Mouse (Mus musculus) heart, postnatal 36 days (tissue): Measurements from ENCODE around the gene Zfp791. TPM values are rescaled to one million over a fixed set of nuclear protein-coding genes. Genes with fewer than 3 reads are reported as not detected.
"Not testable (repeated sequence)": the region's sequence is repeated elsewhere in the genome, so short reads cannot be mapped to it uniquely, and the experiment has no call there.

Experiments used
- DNase-seq, 2 experiments: peaks; one replicate each; pipeline ENCODE4 v3.0.0; 2021 to 2022
- intact Hi-C: fragments of 180-260 bp; cut with DNase I; formaldehyde crosslinking; loops from one replicate; pipeline ENCODE4 v1.15.1; 2025
- total RNA-seq, 2 experiments: library from RNA; stranded (reverse); gene quantifications; 2 replicates each; pipeline ENCODE4 v1.2.3; 2021

Zfp791 gene
- total RNA-seq, 2 experiments from 2014 or later = 2.0 to 2.4 TPM

DNA sequence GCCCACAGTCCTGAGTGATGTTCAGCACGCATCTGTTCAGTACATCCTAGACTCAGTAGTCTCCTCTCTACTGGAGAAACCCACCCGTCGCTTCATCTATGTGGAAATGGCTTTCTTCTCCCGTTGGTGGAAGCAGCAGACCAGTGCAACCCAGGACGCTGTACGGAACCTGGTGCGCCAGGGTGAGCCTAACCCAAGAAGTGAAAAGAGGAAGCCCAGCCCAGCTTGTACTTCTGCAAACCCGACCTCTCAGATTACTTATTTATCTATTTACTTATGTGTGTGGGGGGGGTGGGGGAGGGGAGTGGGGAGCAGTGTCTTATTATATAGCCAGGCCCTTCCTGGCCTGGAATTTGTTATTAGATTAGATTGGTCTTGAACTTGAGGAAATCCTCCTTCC, 38.3 kb downstream of the Zfp791 start:
- DNase-seq = no peak
- intact Hi-C loops = loop anchor here (10.0 kb wide), 2 partner anchors 210 to 320 kb away; partner anchors contain the start of genes Orc6 and Vps35

DNA sequence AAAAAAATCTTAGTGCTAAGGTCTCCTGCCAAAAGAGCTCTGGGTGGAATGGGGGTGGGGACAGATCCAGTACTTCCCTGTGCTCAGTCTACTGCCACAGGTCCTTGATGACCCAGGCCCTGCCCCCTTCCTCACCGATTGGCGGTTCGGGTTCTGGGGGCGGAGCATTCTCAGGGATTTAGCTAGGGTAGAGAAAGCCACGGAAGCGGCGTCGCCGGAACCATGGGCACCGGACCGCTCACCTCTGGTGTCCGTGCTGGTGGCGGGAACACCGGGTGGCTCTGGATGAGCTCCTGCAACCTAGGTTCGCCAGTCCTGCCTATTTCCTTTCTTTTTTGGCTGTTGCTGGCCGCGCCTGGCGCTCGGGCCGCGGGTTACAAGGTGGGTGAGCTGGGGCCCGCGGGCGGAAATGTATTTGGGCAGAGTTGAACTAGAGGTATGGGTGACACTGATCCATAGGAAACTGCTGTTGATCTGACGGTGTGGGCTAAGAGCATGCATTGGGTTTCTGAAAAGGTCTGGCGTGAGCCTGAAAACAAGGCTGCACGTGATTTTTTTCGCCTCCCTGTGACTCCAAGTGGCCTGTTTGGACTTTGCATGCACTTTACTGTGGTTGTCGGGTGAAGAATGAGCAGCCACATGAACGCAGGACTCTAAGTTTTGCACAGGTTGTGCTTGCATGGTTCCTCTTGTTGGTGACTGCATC, 39.6 kb downstream of the Zfp791 start, which contains the start of gene Man2b1:
Gene Man2b1, plus strand, starts transcription at position 163 of the 706 bp plus-strand sequence.
- DNase-seq = peak; percentile 85 to 86
- intact Hi-C loops = loop anchor here (10.0 kb wide), 2 partner anchors 212 to 322 kb away; partner anchors contain the start of genes Orc6 and Vps35

GRCm38 (mm10) chr8:85082169-85082568, 40.7 kb downstream of the Zfp791 start:
- not testable (repeated sequence) for DNase-seq
- intact Hi-C loops = loop anchor here (10.0 kb wide), 2 partner anchors 213 to 323 kb away; partner anchors contain the start of genes Orc6 and Vps35

DNA sequence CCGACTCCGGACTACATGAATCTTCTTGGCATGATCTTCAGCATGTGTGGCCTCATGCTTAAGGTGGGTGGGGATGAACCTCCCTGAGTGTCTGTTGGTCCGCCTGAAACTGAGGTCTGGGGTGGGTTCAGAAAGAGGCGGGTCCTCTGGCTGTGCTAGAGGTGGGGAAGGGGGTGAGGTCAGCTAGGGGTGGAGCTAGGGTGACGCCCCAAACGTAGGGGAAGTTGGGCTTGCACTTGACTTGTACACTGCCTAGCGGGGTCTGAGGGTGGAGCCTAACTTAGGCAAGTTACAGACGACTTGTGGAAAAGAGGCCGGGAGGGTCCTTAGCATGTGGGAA, 41.7 kb downstream of the Zfp791 start, which contains the start of gene Wdr83:
Gene Wdr83, minus strand, starts transcription at position 91 of the 340 bp plus-strand sequence.
- intact Hi-C loops = loop anchor here (10.0 kb wide), 2 partner anchors 214 to 324 kb away; partner anchors contain the start of genes Orc6 and Vps35
- DNase-seq = peak in 1 of 2 experiments; percentile 33

GRCm38 (mm10) chr8:85080532-85081215, 42.2 kb downstream of the Zfp791 start, which contains the start of gene Wdr83os:
Gene Wdr83os (plus strand): TSS chr8:85080740.
- peak; percentile 64 to 76 for DNase-seq
- intact Hi-C loops = loop anchor here (10.0 kb wide), 2 partner anchors 214 to 324 kb away; partner anchors contain the start of genes Orc6 and Vps35

- DNase-seq = peak in 1 of 2 experiments; percentile 56
- intact Hi-C loops = loop anchor here (10.0 kb wide), 2 partner anchors 215 to 325 kb away; partner anchors contain the start of genes Orc6 and Vps35
Measured at GRCm38 (mm10) chr8:85080214-85080531, 42.7 kb downstream of the Zfp791 start.

DNA sequence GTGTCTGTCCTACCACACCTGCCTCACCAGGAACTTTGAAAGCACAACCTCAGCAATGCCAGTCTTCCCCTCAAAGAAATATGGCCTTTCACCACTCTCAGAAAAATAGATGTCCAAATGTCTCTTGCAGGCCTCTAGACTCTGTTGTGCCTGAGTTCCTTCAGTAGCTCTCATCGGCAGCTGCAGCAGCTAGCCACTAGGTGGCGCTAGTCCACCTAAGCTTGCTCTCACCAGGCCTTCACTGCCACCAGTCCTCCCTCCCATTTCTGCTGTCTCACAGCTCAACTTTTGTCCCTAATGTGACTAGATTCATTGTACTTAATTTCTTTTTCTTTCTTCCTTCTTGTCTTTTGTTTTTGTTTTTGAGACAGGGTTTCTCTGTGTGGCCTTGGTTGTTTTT, 45.9 kb downstream of the Zfp791 start:
- DNase-seq = peak; percentile 73 to 80
- intact Hi-C loops = loop anchor here (1.0 to 2.0 kb wide), 2 partner anchors 42 to 95 kb away; no protein-coding TSS in a partner anchor

DNA sequence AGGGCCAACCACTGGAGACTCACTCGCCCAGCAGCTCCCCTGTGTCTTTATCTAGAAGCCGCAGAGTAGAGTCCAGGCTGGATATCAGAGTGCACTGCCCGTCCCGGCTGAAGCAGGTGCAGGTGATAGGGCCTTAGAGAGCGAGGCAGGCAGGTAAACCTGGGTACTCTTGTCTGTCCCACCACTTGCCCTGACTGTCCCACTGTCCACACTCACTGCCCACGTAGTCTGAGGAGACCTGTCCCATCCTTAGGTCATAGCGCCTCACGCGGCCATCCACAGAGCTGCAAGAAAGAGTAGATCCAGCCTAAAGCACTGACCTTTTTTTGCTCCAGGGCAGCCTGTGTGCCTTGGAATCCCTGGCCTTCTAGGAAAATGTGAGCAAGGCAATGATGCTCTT, 46.9 kb downstream of the Zfp791 start:
- peak; percentile 34 to 42 for DNase-seq
- intact Hi-C loops = loop anchor here (1.0 to 2.0 kb wide), 2 partner anchors 43 to 96 kb away; no protein-coding TSS in a partner anchor

GRCm38 (mm10) chr8:85074617-85075016, 48.3 kb downstream of the Zfp791 start:
- intact Hi-C loops = no loop called here
- DNase-seq = no peak

DNA sequence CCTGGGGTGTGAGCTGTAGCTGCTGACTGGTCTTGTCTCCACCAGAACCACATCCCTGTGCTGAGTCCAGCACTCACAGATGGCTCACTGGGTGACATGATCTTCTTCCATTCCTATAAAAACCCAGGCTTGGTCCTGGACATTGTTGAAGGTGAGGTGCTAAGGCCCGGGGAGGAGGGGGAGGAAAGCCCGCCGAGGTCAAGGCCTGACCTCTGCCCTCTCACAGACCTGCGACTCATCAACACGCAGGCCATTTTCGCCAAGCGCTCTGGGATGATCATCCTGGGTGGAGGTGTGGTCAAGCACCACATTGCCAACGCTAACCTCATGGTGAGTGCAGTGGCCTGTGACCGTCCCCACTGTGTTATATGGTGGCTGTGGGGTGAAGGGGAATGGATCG, 48.7 kb downstream of the Zfp791 start:
- intact Hi-C loops = no loop called here
- DNase-seq = no peak

GRCm38 (mm10) chr8:85073041-85073612, 49.8 kb downstream of the Zfp791 start:
- intact Hi-C loops = no loop called here
- DNase-seq = no peak

GRCm38 (mm10) chr8:85072364-85072929, 50.4 kb downstream of the Zfp791 start:
- intact Hi-C loops = no loop called here

DNA sequence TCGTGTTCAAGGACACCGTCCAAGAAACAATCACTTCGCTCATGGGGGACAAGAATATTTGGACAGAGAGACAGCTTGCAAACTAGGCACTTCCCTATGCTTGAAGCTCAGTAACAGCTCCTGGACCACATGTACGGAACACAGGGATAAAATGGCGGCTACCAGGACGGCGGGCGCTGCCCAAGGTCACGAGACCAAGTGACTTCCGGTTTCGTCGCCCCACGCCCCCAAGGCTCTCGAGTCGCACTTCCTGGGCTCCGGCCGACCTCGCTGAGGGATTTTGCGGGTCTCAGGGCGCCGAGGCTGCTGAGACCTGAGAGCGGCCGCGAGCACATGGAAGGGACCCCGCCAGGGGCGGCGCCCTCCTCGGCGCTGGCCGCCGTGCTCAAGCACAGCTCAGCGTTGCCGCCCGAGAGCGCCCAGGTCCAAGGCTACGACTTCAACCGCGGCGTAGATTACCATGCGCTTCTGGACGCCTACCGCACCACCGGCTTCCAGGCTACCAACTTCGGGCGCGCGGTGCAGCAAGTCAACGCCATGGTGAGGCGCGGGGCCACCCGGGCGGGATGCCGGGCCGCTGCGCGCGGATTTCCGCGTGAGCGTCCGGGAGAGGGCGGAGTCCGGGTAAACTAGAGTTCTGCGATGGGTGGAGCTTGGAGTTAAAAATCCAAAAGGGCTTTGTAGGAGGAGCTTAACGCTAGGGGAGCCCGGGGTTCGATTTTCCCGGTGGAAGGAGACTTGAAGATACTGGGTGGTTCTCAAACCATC, 51.2 kb downstream of the Zfp791 start, which contains the start of gene Dhps:
Gene Dhps, plus strand, starts transcription at position 244 of the 768 bp plus-strand sequence.
- intact Hi-C loops = no loop called here
- DNase-seq = peak; percentile 89 to 92

More at GRCm38 (mm10) chr8:85072364-85072929, 50.4 kb downstream of the Zfp791 start:
- no peak for DNase-seq

DNA sequence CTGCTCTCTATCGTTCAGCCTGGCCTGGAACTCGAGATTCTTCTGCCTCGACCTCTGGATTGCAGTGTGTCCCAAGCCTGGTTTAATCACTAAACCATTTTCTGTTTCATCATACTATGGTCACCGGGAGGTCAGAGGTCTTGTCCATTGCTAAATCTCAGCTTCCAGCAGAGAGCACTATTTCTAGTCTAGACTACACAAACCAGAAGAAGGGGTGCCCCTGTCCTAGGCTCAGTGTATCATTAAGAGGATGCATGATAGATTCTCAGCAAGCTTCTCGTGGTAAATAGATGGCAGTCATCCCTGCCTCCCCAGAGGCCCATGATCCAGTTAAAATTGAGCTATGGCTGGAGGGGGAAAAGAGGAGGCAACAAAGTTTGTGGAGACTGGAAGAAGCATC, 51.9 kb downstream of the Zfp791 start:
- no peak for DNase-seq
- intact Hi-C loops = no loop called here

- DNase-seq = no peak
- intact Hi-C loops = no loop called here
Measured at GRCm38 (mm10) chr8:85067982-85068381, 54.9 kb downstream of the Zfp791 start, which contains the start of gene Gm5741. Gene Gm5741 (minus strand): TSS chr8:85067982.

- no peak for DNase-seq
- intact Hi-C loops = no loop called here
Measured at GRCm38 (mm10) chr8:85067155-85067554, 55.7 kb downstream of the Zfp791 start.

GRCm38 (mm10) chr8:85065213-85065612, 57.7 kb downstream of the Zfp791 start:
- intact Hi-C loops = no loop called here

DNA sequence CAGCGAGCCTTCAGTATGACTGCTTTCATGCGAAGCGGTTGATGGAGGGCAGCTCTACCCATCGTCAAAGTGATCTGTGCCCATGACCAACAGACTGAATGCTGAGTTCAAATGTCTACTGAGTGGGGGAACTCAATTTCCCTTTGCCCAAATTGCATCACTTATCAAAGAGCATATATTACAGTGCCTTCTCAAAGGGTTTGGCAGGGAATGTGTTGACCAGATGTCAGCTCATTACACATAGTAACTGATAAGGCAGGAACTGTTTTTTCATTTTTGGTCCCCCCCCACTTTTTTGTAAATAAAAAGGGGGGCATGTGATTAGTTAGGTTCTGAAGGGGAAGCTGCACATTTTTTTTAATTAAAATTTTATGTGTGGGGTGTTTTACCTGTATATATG, 60.3 kb downstream of the Zfp791 start:
- no peak for DNase-seq
- intact Hi-C loops = no loop called here

More at GRCm38 (mm10) chr8:85065213-85065612, 57.7 kb downstream of the Zfp791 start:
- no peak for DNase-seq

DNA sequence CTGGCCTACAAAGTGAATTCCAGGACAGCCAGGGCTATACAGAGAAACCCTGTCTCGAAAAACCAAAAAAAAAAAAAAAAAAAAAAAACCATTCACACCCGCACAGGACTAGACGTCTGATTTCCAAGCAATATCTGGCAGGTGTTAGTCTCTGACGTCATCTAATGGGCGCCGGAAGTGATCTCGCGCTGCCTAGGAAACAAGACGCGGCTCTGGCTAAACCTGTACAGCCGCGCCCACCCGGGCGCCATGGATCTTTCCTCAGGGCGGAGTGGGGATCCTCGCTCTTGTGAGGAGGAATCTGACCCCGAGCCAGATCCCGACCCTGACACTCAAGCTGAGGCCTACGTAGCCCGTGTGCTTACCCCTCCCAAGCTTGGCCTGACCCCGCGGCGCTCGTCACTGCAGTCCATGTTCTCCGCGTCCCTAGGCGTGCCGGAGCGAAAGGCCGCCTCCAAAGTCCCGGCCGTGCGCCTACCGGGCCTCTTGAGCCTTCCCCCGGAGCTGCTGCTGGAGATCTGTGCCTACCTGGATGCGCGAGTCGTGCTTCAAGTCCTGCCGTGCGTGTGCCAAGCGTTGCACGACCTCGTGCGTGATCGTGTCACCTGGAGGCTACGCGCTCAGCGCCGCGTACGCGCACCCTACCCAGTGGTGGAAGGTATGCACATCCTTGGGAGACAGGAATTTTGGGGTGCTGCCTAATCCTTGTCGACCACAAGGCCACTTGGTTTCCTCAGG, 62.8 kb downstream of the Zfp791 start, which contains the start of gene Fbxw9:
Gene Fbxw9, plus strand, starts transcription at position 177 of the 738 bp plus-strand sequence.
- peak; percentile 85 to 88 for DNase-seq
- intact Hi-C loops = loop anchor here (2.0 kb wide), 1 partner anchor 23 kb away; the partner anchor contains the start of gene Tnpo2
